Mouse (Mus musculus) MEL (cell line): ENCODE measurements around the gene Trak1. TPM values are rescaled to one million over a fixed set of nuclear protein-coding genes. Genes with fewer than 3 reads are reported as not detected.

Source experiments
- DNase-seq: peaks from one replicate; pipeline ENCODE4 v3.0.0; 2011; ENCODE audit warnings: low read depth, low spot score
- H3K27ac ChIP-seq: 2 replicates; pipeline ENCODE4 v1.5.1; 2012; ENCODE audit warnings: low read depth, mild to moderate bottlenecking, control low read depth, low read length, moderate library complexity; ENCODE audit not compliant: control insufficient read depth
- H3K27me3 ChIP-seq, 2 experiments: fragments of 150-350 bp in 1 of 2; sonication (generic) in 1 of 2; 2 replicates each; pipeline ENCODE4 v1.6.1; 2012; ENCODE audit warnings: low read length in 2 of 2, mild to moderate bottlenecking in 2 of 2, improper control_type of control experiment in 1 of 2, moderate library complexity in 1 of 2; ENCODE audit not compliant: insufficient read depth in 2 of 2, control insufficient read depth in 1 of 2
- H3K36me3 ChIP-seq, 2 experiments: 2 replicates each; pipeline ENCODE4 v1.6.1; 2012 to 2014; ENCODE audit warnings: low read length in 2 of 2, improper control_type of control experiment in 1 of 2, inconsistent platforms in 1 of 2, mild to moderate bottlenecking in 1 of 2; ENCODE audit not compliant: insufficient read depth in 2 of 2, control insufficient read depth in 1 of 2
- H3K4me1 ChIP-seq, 2 experiments: fragments of 150-350 bp in 1 of 2; sonication (generic) in 1 of 2; 2 replicates each; pipeline ENCODE4 v1.6.1; 2012; ENCODE audit warnings: low read length in 2 of 2, improper control_type of control experiment in 1 of 2, mild to moderate bottlenecking in 1 of 2; ENCODE audit not compliant: insufficient read depth in 2 of 2, control insufficient read depth in 1 of 2
- H3K4me3 ChIP-seq, 2 experiments: fragments of 150-350 bp in 1 of 2; sonication (generic) in 1 of 2; 2 replicates each; pipeline ENCODE4 v1.5.1; 2012; ENCODE audit warnings: low read depth in 2 of 2, low read length in 2 of 2, mild to moderate bottlenecking in 2 of 2, moderate library complexity in 2 of 2, control low read depth in 1 of 2, improper control_type of control experiment in 1 of 2; ENCODE audit not compliant: control insufficient read depth in 1 of 2, insufficient read depth in 1 of 2
- H3K79me2 ChIP-seq: 2 replicates; pipeline ENCODE4 v1.6.1; 2012; ENCODE audit warnings: mild to moderate bottlenecking, low read length, moderate library complexity; ENCODE audit not compliant: control insufficient read depth, poor library complexity, insufficient read depth
- H3K9ac ChIP-seq: 2 replicates; pipeline ENCODE4 v1.6.1; 2012; ENCODE audit warnings: low read depth, mild to moderate bottlenecking, control low read depth, low read length, moderate library complexity; ENCODE audit not compliant: control insufficient read depth, poor library complexity, severe bottlenecking
- H3K9me3 ChIP-seq: fragments of 150-350 bp; sonication (generic); replicated peaks from 2 replicates; pipeline ENCODE4 v1.6.1; 2012; ENCODE audit warnings: mild to moderate bottlenecking, low read length, improper control_type of control experiment, moderate library complexity; ENCODE audit not compliant: insufficient read depth
- ELF1 ChIP-seq: IDR thresholded peaks from 2 replicates; pipeline ENCODE4 v1.6.1; 2014; ENCODE audit warnings: low read depth, mild to moderate bottlenecking, inconsistent platforms, low read length, improper control_type of control experiment, moderate library complexity
- ETS1 ChIP-seq: IDR thresholded peaks from 2 replicates; pipeline ENCODE4 v1.6.1; 2012; ENCODE audit warnings: low read depth, mild to moderate bottlenecking, inconsistent platforms, low read length, improper control_type of control experiment, moderate library complexity
- MAFK ChIP-seq: IDR thresholded peaks from 2 replicates; pipeline ENCODE4 v1.6.1; 2011; ENCODE audit warnings: low read depth, mild to moderate bottlenecking, low read length, improper control_type of control experiment, borderline replicate concordance
- MEF2A ChIP-seq: IDR thresholded peaks from 2 replicates; pipeline ENCODE4 v1.6.1; 2014; ENCODE audit warnings: low read depth, mild to moderate bottlenecking, inconsistent platforms, low read length, improper control_type of control experiment; ENCODE audit not compliant: poor library complexity, insufficient replicate concordance, severe bottlenecking; ENCODE audit errors: extremely low read depth
- MYB ChIP-seq: IDR thresholded peaks from 2 replicates; pipeline ENCODE4 v1.6.1; 2011; ENCODE audit warnings: mild to moderate bottlenecking, low read depth, low read length, improper control_type of control experiment
- MYC ChIP-seq: IDR thresholded peaks from 2 replicates; pipeline ENCODE4 v1.6.1; 2011; ENCODE audit warnings: low read depth, mild to moderate bottlenecking, low read length, improper control_type of control experiment, moderate library complexity
- NELFE ChIP-seq: IDR thresholded peaks from 2 replicates; pipeline ENCODE4 v1.6.1; 2011; ENCODE audit warnings: low read depth, low read length, improper control_type of control experiment
- NRF1 ChIP-seq: IDR thresholded peaks from 2 replicates; pipeline ENCODE4 v1.6.1; 2014; ENCODE audit warnings: low read depth, mild to moderate bottlenecking, inconsistent platforms, low read length, improper control_type of control experiment, moderate library complexity; ENCODE audit not compliant: poor library complexity, insufficient read depth, severe bottlenecking
- POLR2AphosphoS2 ChIP-seq: IDR thresholded peaks from 2 replicates; pipeline ENCODE4 v1.6.1; 2011; ENCODE audit warnings: low read length, improper control_type of control experiment
- POLR2AphosphoS5 ChIP-seq: IDR thresholded peaks from 2 replicates; pipeline ENCODE4 v1.6.1; 2012; ENCODE audit warnings: low read depth, borderline replicate concordance, mild to moderate bottlenecking, inconsistent platforms, low read length, moderate library complexity, mixed read lengths
- SIN3A ChIP-seq: IDR thresholded peaks from 2 replicates; pipeline ENCODE4 v1.6.1; 2012; ENCODE audit warnings: low read length, improper control_type of control experiment, inconsistent platforms
- ZMIZ1 ChIP-seq: IDR thresholded peaks from 2 replicates; pipeline ENCODE4 v1.6.1; 2012; ENCODE audit warnings: low read depth, mild to moderate bottlenecking, inconsistent platforms, low read length, improper control_type of control experiment, moderate library complexity
- ZNF384 ChIP-seq: IDR thresholded peaks from 2 replicates; pipeline ENCODE4 v1.6.1; 2012; ENCODE audit warnings: low read depth, mild to moderate bottlenecking, inconsistent platforms, low read length, improper control_type of control experiment
- polyA plus RNA-seq, 2 experiments: library from polyadenylated mRNA; stranded (reverse) in 1 of 2; unstranded in 1 of 2; fragments of >175 nt in 1 of 2; fragments of >200 nt in 1 of 2; gene quantifications; 2 replicates each; pipeline versions ENCODE4 v1.2.1 to v1.2.4; 2012; ENCODE audit warnings: low replicate concordance in 2 of 2, low read depth in 1 of 2; ENCODE audit not compliant: insufficient read length in 2 of 2, insufficient read depth in 1 of 2, missing spikeins in 1 of 2
- total RNA-seq: library from RNA; depleted of rRNA; stranded (reverse); fragments of 300-350 nt; gene quantifications from 2 replicates; pipeline ENCODE4 v1.2.3, GENCODE M21; 2012

Trak1 gene
- total and polyA plus RNA-seq, 3 experiments: 16.2 to 35.5 TPM; not detected in 1

GRCm38 (mm10) chr9:121419011-121419410 is 121.7 kb downstream of the Trak1 start:
- peaks cover 0 to 3% of the 10 kb centered on the region in 2 experiments; a peak in 1 of 4 replicates for H3K4me1 ChIP-seq
- no peak for TF ChIP-seq ELF1
- H3K36me3 ChIP-seq: peaks cover 0 to under 1% of the 10 kb centered on the region in 2 experiments; a peak in 2 of 4 replicates
- no peak overlapping the region for H3K27ac ChIP-seq
- no peaks in the 10 kb centered on the region for H3K9me3 ChIP-seq
- DNase-seq: no peak
- no peaks in the 10 kb centered on the region for H3K27me3 ChIP-seq
- no peak overlapping the region for H3K9ac ChIP-seq
- H3K4me3 ChIP-seq: no peak overlapping the region
- no peaks in the 10 kb centered on the region for H3K79me2 ChIP-seq

DNA sequence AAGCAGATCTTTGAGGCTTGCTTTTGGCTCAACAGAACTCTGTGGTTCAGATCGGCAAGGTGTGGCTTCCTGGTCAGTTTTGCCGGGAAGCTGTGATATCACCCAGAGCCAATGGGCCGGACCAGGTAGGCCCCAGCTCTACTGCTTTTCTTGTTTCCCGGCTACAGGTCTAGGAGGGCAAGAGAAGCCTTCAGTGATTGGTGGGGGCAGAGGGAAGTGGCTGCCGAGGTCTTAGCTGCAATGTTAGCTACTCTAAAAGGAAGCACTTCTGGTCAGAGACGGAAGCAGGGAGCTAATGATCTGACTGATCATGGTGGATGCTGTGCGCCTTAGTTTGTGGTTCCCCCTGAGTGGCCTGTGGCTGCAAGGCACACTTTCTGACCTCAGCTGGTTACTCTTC is 122.3 kb downstream of the Trak1 start:
- no peak overlapping the region for H3K27ac ChIP-seq

DNA sequence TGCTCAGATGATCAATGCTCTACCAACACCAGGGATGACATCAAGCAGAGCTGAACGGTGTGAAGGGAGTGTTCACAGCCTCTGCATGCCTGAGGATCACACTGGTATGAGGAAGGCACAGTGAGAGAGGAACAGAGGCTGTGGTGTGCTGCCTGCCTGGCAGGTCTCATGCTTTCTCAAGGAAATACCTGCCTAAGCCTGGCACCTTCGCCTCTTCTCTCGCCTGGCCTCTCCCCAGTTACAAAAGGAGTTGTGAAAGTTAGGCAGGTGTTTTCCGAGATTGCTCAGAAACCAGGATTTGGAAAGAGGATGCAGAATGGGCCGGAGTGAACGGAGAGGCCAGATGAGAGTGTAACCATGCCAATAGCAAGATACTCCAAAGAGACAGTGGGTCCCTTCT is 123.5 kb downstream of the Trak1 start:
- Histone ChIP-seq H3K79me2 (no peaks in the 10 kb centered on the region; the same call in 1 of the 2 replicates), H3K4me1 (peaks cover 3 to 5% of the 10 kb centered on the region in 2 experiments), H3K27me3 (no peaks in the 10 kb centered on the region), H3K9ac (no peak overlapping the region)
- TF ChIP-seq SIN3A: no peak
- no peak for TF ChIP-seq MEF2A
- no peak for TF ChIP-seq POLR2AphosphoS2
- no peak for TF ChIP-seq ZNF384
- TF ChIP-seq MAFK: no peak
- no peak for TF ChIP-seq ETS1
- no peak for TF ChIP-seq MYC
- TF ChIP-seq NRF1: no peak
- TF ChIP-seq, all 39 proteins: peak for 0
- DNase-seq: no peak
- Histone ChIP-seq H3K4me3 (no peak overlapping the region), H3K36me3 (peaks cover 0 to 5% of the 10 kb centered on the region in 2 experiments; a peak in 2 of 4 replicates), H3K9me3 (no peaks in the 10 kb centered on the region), H3K27ac (no peak overlapping the region)

More for the DNA sequence above, 122.3 kb downstream of the Trak1 start:
- no peak overlapping the region for H3K4me3 ChIP-seq
- no peaks in the 10 kb centered on the region for H3K27me3 ChIP-seq
- no peak overlapping the region for H3K9ac ChIP-seq
- no peaks in the 10 kb centered on the region for H3K9me3 ChIP-seq
- DNase-seq: no peak
- no peaks in the 10 kb centered on the region; a peak in 2 of 4 replicates for H3K36me3 ChIP-seq
- TF ChIP-seq MYB: no peak
- TF ChIP-seq ZMIZ1: no peak
- TF ChIP-seq POLR2AphosphoS5: no peak
- TF ChIP-seq NELFE: no peak
- H3K4me1 ChIP-seq: no peaks in the 10 kb centered on the region
- H3K79me2 ChIP-seq: no peaks in the 10 kb centered on the region
